Mouse (Mus musculus) midbrain, postnatal 0 days (tissue): ENCODE data around the gene Wwc2. TPM values are rescaled to one million over a fixed set of nuclear protein-coding genes. Genes with fewer than 3 reads are reported as not detected.

ENCODE experiments used
- ATAC-seq: fragments of 200-750 bp; cut with Nextera tagmentation; 2 replicates; pipeline ENCODE4 v1.8.0; 2017; ENCODE audit warnings: moderate number of reproducible peaks, mild to moderate bottlenecking, moderate TSS enrichment, moderate library complexity; ENCODE audit not compliant: low FRiP score
- DNase-seq: peaks from one replicate; pipeline ENCODE4 v3.0.0-alpha.2; 2015; ENCODE audit warnings: low spot score
- H3K27ac ChIP-seq: fragments of 300-500 bp; sonication (generic); 2 replicates; pipeline ENCODE4 v1.5.1; 2014; ENCODE audit warnings: low read depth, mild to moderate bottlenecking, low read length, mixed read lengths
- H3K27me3 ChIP-seq: fragments of 300-500 bp; sonication (generic); 2 replicates; pipeline ENCODE4 v1.6.1; 2014; ENCODE audit warnings: low read length, control low read depth, mixed read lengths; ENCODE audit not compliant: insufficient read depth
- H3K36me3 ChIP-seq: fragments of 300-500 bp; sonication (generic); 2 replicates; pipeline ENCODE4 v1.6.1; 2014; ENCODE audit warnings: low read length, control low read depth, mixed read lengths; ENCODE audit not compliant: insufficient read depth
- H3K4me1 ChIP-seq: fragments of 300-500 bp; sonication (generic); 2 replicates; pipeline ENCODE4 v1.6.1; 2014; ENCODE audit warnings: mild to moderate bottlenecking, control low read depth, antibody characterized with exemption, low read length, mixed read lengths; ENCODE audit not compliant: insufficient read depth
- H3K4me2 ChIP-seq: fragments of 300-500 bp; sonication (generic); 2 replicates; pipeline ENCODE4 v1.6.1; 2014; ENCODE audit warnings: low read depth, mild to moderate bottlenecking, low read length, mixed read lengths; ENCODE audit not compliant: poor library complexity, severe bottlenecking
- H3K4me3 ChIP-seq: fragments of 300-500 bp; sonication (generic); 2 replicates; pipeline ENCODE4 v1.5.1; 2014; ENCODE audit warnings: low read depth, mild to moderate bottlenecking, low read length, moderate library complexity
- H3K9ac ChIP-seq: fragments of 300-500 bp; sonication (generic); replicated peaks from 2 replicates; pipeline ENCODE4 v1.6.1; 2014; ENCODE audit warnings: mild to moderate bottlenecking, low read length, moderate library complexity, mixed read lengths; ENCODE audit not compliant: poor library complexity, severe bottlenecking
- H3K9me3 ChIP-seq: fragments of 300-500 bp; sonication (generic); 2 replicates; pipeline ENCODE4 v1.6.1; 2016; ENCODE audit warnings: low read length, control low read depth
- CTCF ChIP-seq: IDR thresholded peaks from 2 replicates; pipeline ENCODE4 v1.5.1; 2016; ENCODE audit warnings: antibody characterized with exemption, mild to moderate bottlenecking
- WGBS: fragments of 180-500 bp; shearing (Covaris S2); extraction: QIAGEN DNeasy Blood & Tissue Kit; methylation state at CpG from one replicate; pipeline ENCODE4 v1.1.7; 2014; 5-methylcytosine and 5-hydroxymethylcytosine counted together
- polyA plus RNA-seq: library from polyadenylated mRNA; unstranded; fragments of >200 nt; fragmentation: Nextera tagmentation; extraction: Ambion mirVana; gene quantifications from 2 replicates; pipeline ENCODE4 v1.2.1, GENCODE M21; 2015
- total RNA-seq: library from RNA; depleted of rRNA; stranded (reverse); fragments of >200 nt; gene quantifications from 2 replicates; pipeline ENCODE4 v1.2.3, GENCODE M21; 2014

The Wwc2 gene
- total and polyA plus RNA-seq, 2 experiments from 2014 or later: 4.5 to 9.6 TPM

GRCm38 (mm10) chr8:47995391-47995790 is 4.7 kb upstream of the Wwc2 start:
- H3K4me2 ChIP-seq: no peak overlapping the region
- DNase-seq (no peak), ATAC-seq (no peak)
- H3K27me3 ChIP-seq: no peaks in the 10 kb centered on the region
- 0 out of 2 replicates have a peak, but pooled peaks cover 3% of the 10 kb centered on the region for H3K4me1 ChIP-seq
- no peak overlapping the region for H3K4me3 ChIP-seq
- H3K36me3 ChIP-seq: no peaks in the 10 kb centered on the region
- no peak for TF ChIP-seq CTCF
- H3K27ac ChIP-seq: no peak overlapping the region
- no peak overlapping the region for H3K9ac ChIP-seq
- H3K9me3 ChIP-seq: no peaks in the 10 kb centered on the region
- 82% methylated on average over 6 of the region's 6 CpGs for WGBS

GRCm38 (mm10) chr8:47994618-47995274 is 4.0 kb upstream of the Wwc2 start:
- no peak overlapping the region for H3K9ac ChIP-seq
- H3K4me2 ChIP-seq: no peak overlapping the region
- ATAC-seq (no peak), DNase-seq (no peak)
- no peaks in the 10 kb centered on the region for H3K27me3 ChIP-seq
- H3K27ac ChIP-seq: no peak overlapping the region
- H3K9me3 ChIP-seq: no peaks in the 10 kb centered on the region
- H3K4me1 ChIP-seq: 0 out of 2 replicates have a peak, but pooled peaks cover 3% of the 10 kb centered on the region
- TF ChIP-seq CTCF: no peak
- no peaks in the 10 kb centered on the region for H3K36me3 ChIP-seq
- H3K4me3 ChIP-seq: no peak overlapping the region
- 74% methylated on average over 25 of the region's 25 CpGs for WGBS

GRCm38 (mm10) chr8:47990386-47990772 is 345 bp downstream of the Wwc2 start:
- ATAC-seq (peak; percentile 95), DNase-seq (peak; percentile 92)
- peak overlapping the region; percentile 70 for H3K27ac ChIP-seq
- H3K9me3 ChIP-seq: no peaks in the 10 kb centered on the region
- peak overlapping the region; percentile 91 for H3K4me3 ChIP-seq
- no peaks in the 10 kb centered on the region for H3K36me3 ChIP-seq
- H3K9ac ChIP-seq: peak overlapping the region; percentile 95
- H3K27me3 ChIP-seq: no peaks in the 10 kb centered on the region
- WGBS: 1% methylated on average over 30 of the region's 45 CpGs
- TF ChIP-seq CTCF: peak; percentile 42
- H3K4me2 ChIP-seq: peak overlapping the region; percentile 91
- peaks cover 6% of the 10 kb centered on the region; the same call in 1 of the 2 replicates for H3K4me1 ChIP-seq

- TF ChIP-seq CTCF: no peak
- no peaks in the 10 kb centered on the region for H3K9me3 ChIP-seq
- peak overlapping the region; percentile 91 for H3K4me3 ChIP-seq
- H3K27ac ChIP-seq: peak overlapping the region; percentile 70
- DNase-seq (no peak), ATAC-seq (peak; percentile 67)
- peak overlapping the region; percentile 91 for H3K4me2 ChIP-seq
- peaks cover 6% of the 10 kb centered on the region; the same call in 1 of the 2 replicates for H3K4me1 ChIP-seq
- peak overlapping the region; percentile 95 for H3K9ac ChIP-seq
- H3K27me3 ChIP-seq: no peaks in the 10 kb centered on the region
- no peaks in the 10 kb centered on the region for H3K36me3 ChIP-seq
- 1% methylated on average over 41 of the region's 66 CpGs for WGBS
Observed at GRCm38 (mm10) chr8:47989655-47990385, 904 bp downstream of the Wwc2 start.

DNA sequence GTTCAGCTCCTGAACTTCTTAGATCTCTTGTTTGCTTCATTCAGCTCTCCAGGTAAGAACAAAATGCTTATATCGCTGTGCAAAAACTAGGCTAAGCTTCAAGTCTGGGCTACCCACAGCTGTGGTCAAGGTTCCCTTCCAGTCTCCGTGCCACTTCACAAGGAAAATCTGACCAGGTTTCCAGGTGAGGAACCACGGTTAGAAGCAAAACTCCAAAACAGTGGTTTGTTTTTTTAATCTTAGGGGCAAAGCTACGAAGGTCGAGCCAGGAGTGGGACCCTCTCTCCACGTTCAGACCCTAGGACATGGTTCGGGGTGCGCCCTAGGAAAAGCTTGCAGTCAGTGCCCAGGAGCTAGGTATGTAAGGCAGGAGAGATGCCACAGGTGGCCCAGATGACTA is 1.5 kb downstream of the Wwc2 start:
- no peaks in the 10 kb centered on the region for H3K36me3 ChIP-seq
- no peak overlapping the region for H3K27ac ChIP-seq
- H3K4me2 ChIP-seq: peak overlapping the region; percentile 91
- ATAC-seq: no peak
- peak overlapping the region; percentile 95 for H3K9ac ChIP-seq
- peak overlapping the region; percentile 91 for H3K4me3 ChIP-seq
- no peaks in the 10 kb centered on the region for H3K9me3 ChIP-seq
- no peak for TF ChIP-seq CTCF
- H3K4me1 ChIP-seq: peaks cover 6% of the 10 kb centered on the region; the same call in 1 of the 2 replicates
- DNase-seq: no peak
- WGBS: 26% methylated on average over 8 of the region's 8 CpGs
- no peaks in the 10 kb centered on the region for H3K27me3 ChIP-seq

DNA sequence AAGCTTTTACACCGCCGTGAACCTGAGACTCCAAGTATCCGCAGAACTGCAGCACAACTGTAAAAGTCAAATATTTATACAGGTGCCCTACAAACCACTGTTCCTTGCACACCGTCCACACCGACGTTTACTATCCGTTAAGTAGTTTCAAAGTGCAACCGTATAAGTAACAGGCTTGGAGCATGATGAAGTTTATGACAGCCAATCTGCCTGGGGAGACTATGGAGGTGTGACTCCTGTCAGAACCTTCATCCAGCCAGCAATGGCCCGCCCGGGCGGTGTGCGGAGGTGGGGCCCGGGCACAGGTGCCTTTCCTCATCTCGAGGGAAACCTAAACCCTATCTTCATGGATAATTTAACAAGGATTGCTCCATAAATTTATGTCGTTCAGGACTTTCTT is 2.6 kb downstream of the Wwc2 start:
- H3K4me3 ChIP-seq: no peak overlapping the region
- no peak overlapping the region for H3K4me2 ChIP-seq
- DNase-seq: no peak
- no peak for ATAC-seq
- no peaks in the 10 kb centered on the region for H3K36me3 ChIP-seq
- H3K9me3 ChIP-seq: no peaks in the 10 kb centered on the region
- no peak overlapping the region for H3K9ac ChIP-seq
- WGBS: 88% methylated on average over 15 of the region's 15 CpGs
- H3K4me1 ChIP-seq: peaks cover 6% of the 10 kb centered on the region; the same call in 1 of the 2 replicates
- H3K27me3 ChIP-seq: no peaks in the 10 kb centered on the region
- H3K27ac ChIP-seq: no peak overlapping the region
- TF ChIP-seq CTCF: no peak
